ENCODE assay signal across 27 mouse cellular contexts in genomic region chr8:64916793-64917192, GRCm38 (mm10). TPM values are rescaled to one million over a fixed set of nuclear protein-coding genes. Genes with fewer than 3 reads are reported as not detected.
DNase-seq lines count a peak whose midpoint lies in the region; ATAC-seq and TF ChIP-seq lines count a peak whose summit lies in the region.
"Had no signal": no experiment of that assay in that cellular context is flagged by ENCODE, and none has a peak within 500 bp of the region (broad histone marks: within the 10 kb centered on the region; RNA-seq: fewer than 3 reads in every experiment).

No protein-coding gene starts in this region.

- DNase-seq in hindbrain, embryonic 14.5 days (ENCODE audit: low spot score): no peak
- no peak for DNase-seq in hindbrain, embryonic 10.5 days (ENCODE audit: low spot score)
- peak; percentile 10 to 33 for DNase-seq in kidney, postnatal 4 days
- no peak for DNase-seq in kidney, adult 2 months
- DNase-seq in thymus, postnatal 14 days: no peak
- DNase-seq: cerebellum, adult 18-20 months; cerebellum, postnatal 10 days; gastrocnemius, postnatal 25 days; heart, adult 11 months; layer of hippocampus, postnatal 36 days; left cerebral cortex, postnatal 4 days; liver, postnatal 0 days; lung, postnatal 36 days; right cerebral cortex, postnatal 25 days had no signal

- TF ChIP-seq CTCF in kidney, adult 2 months (conservative IDR thresholded peaks at IDR 0.05; ENCODE audit: insufficient read depth, insufficient read length, low read depth, low read length): no peak

- no peak overlapping the region for H3K27ac ChIP-seq in hindbrain, embryonic 14.5 days
- no peak overlapping the region for H3K27ac ChIP-seq in hindbrain, embryonic 10.5 days
- H3K27ac ChIP-seq in kidney, adult 2 months (ENCODE audit: insufficient read depth, low read depth, low read length): no peak overlapping the region
- no peak overlapping the region for H3K27ac ChIP-seq in hindbrain, embryonic 16.5 days (ENCODE audit: low read depth, low read length)
- H3K27ac ChIP-seq in neural tube, embryonic 15.5 days (replicated peaks): no peak overlapping the region
- H3K27ac ChIP-seq: embryonic facial prominence, embryonic 10.5 days; embryonic facial prominence, embryonic 15.5 days; forebrain, embryonic 12.5 days; heart, embryonic 10.5 days; heart, embryonic 15.5 days; liver, embryonic 12.5 days; stomach, embryonic 15.5 days had no signal

- H3K4me2 ChIP-seq in hindbrain, embryonic 14.5 days (replicated peaks): no peak overlapping the region
- no peak overlapping the region for H3K4me2 ChIP-seq in hindbrain, embryonic 16.5 days (ENCODE audit: low read length)
- no peak overlapping the region for H3K4me2 ChIP-seq in neural tube, embryonic 15.5 days
- H3K4me2 ChIP-seq: embryonic facial prominence, embryonic 15.5 days; forebrain, embryonic 12.5 days; heart, embryonic 15.5 days; liver, embryonic 12.5 days; midbrain, embryonic 11.5 days; stomach, embryonic 15.5 days had no signal

- H3K9ac ChIP-seq in hindbrain, embryonic 14.5 days: no peak overlapping the region
- H3K9ac ChIP-seq in hindbrain, embryonic 16.5 days (ENCODE audit: low read depth, low read length): no peak overlapping the region
- no peak overlapping the region for H3K9ac ChIP-seq in neural tube, embryonic 15.5 days (replicated peaks)
- H3K9ac ChIP-seq: embryonic facial prominence, embryonic 15.5 days; forebrain, embryonic 12.5 days; heart, embryonic 15.5 days; liver, embryonic 12.5 days; liver, postnatal 0 days; stomach, embryonic 15.5 days had no signal

- peak; percentile 62; the same call in 1 of the 2 replicates for ATAC-seq in hindbrain, embryonic 14.5 days (ENCODE audit: low FRiP score)
- peak; percentile 34; the same call in 1 of the 2 replicates for ATAC-seq in hindbrain, embryonic 16.5 days
- peak; percentile 80 for ATAC-seq in neural tube, embryonic 15.5 days (ENCODE audit: low FRiP score)
- ATAC-seq: activated CD4-positive, CD25-positive, alpha-beta regulatory T cell, adult 4 months; CD4-positive, CD25-positive, alpha-beta regulatory T cell, adult 4 months; intestine, postnatal 0 days; liver, embryonic 12.5 days; liver, postnatal 0 days had no signal

- 65% methylated on average over 5 of the region's 5 CpGs for WGBS in hindbrain, embryonic 14.5 days
- WGBS in hindbrain, embryonic 10.5 days: 79% methylated on average over 5 of the region's 5 CpGs
- 50% methylated on average over 5 of the region's 5 CpGs for WGBS in kidney, adult 2 months
- 49% methylated on average over 5 of the region's 5 CpGs for WGBS in hindbrain, embryonic 16.5 days
- 62% methylated on average over 5 of the region's 5 CpGs for WGBS in neural tube, embryonic 15.5 days

- no peaks in the 10 kb centered on the region for H3K27me3 ChIP-seq in hindbrain, embryonic 14.5 days (ENCODE audit: control insufficient read depth, insufficient read depth, low read length)
- no peaks in the 10 kb centered on the region for H3K27me3 ChIP-seq in hindbrain, embryonic 10.5 days (ENCODE audit: insufficient read depth, poor library complexity, severe bottlenecking)
- no peaks in the 10 kb centered on the region for H3K27me3 ChIP-seq in kidney, adult 2 months (replicated peaks; ENCODE audit: control insufficient read depth, insufficient read depth, low read length)
- H3K27me3 ChIP-seq in hindbrain, embryonic 16.5 days (replicated peaks; ENCODE audit: control insufficient read depth, insufficient read depth, low read length): no peaks in the 10 kb centered on the region
- H3K27me3 ChIP-seq in neural tube, embryonic 15.5 days (replicated peaks): no peaks in the 10 kb centered on the region
- H3K27me3 ChIP-seq: embryonic facial prominence, embryonic 15.5 days; forebrain, embryonic 12.5 days; heart, embryonic 15.5 days; liver, embryonic 12.5 days; stomach, embryonic 15.5 days had no signal

- no peak for TF ChIP-seq POLR2A in kidney, adult 2 months (IDR thresholded peaks at IDR 0.05; ENCODE audit: low read depth, low read length)

- no peaks in the 10 kb centered on the region for H3K9me3 ChIP-seq in hindbrain, embryonic 14.5 days (ENCODE audit: control insufficient read depth, low read length)
- H3K9me3 ChIP-seq in hindbrain, embryonic 10.5 days: no peaks in the 10 kb centered on the region
- no peaks in the 10 kb centered on the region for H3K9me3 ChIP-seq in hindbrain, embryonic 16.5 days (ENCODE audit: control insufficient read depth, low read length)
- no peaks in the 10 kb centered on the region for H3K9me3 ChIP-seq in neural tube, embryonic 15.5 days (replicated peaks)
- H3K9me3 ChIP-seq: embryonic facial prominence, embryonic 10.5 days; embryonic facial prominence, embryonic 15.5 days; forebrain, embryonic 12.5 days; heart, embryonic 10.5 days; heart, embryonic 15.5 days; liver, embryonic 12.5 days; stomach, embryonic 15.5 days had no signal

- no peak overlapping the region for H3K4me3 ChIP-seq in hindbrain, embryonic 14.5 days (replicated peaks; ENCODE audit: low read length)
- H3K4me3 ChIP-seq in hindbrain, embryonic 10.5 days: no peak overlapping the region
- H3K4me3 ChIP-seq in kidney, adult 2 months (ENCODE audit: insufficient read depth, low read depth, low read length): no peak overlapping the region
- no peak overlapping the region for H3K4me3 ChIP-seq in hindbrain, embryonic 16.5 days (ENCODE audit: low read length)
- H3K4me3 ChIP-seq in neural tube, embryonic 15.5 days (replicated peaks): no peak overlapping the region
- H3K4me3 ChIP-seq: embryonic facial prominence, embryonic 10.5 days; embryonic facial prominence, embryonic 15.5 days; forebrain, embryonic 12.5 days; heart, embryonic 10.5 days; heart, embryonic 15.5 days; liver, embryonic 12.5 days; stomach, embryonic 15.5 days had no signal

- 0 out of 2 replicates have a peak, but pooled peaks cover 2% of the 10 kb centered on the region for H3K4me1 ChIP-seq in hindbrain, embryonic 14.5 days (replicated peaks; ENCODE audit: control insufficient read depth, insufficient read depth, low read length)
- H3K4me1 ChIP-seq in hindbrain, embryonic 10.5 days (replicated peaks): peaks cover 5% of the 10 kb centered on the region
- no peaks in the 10 kb centered on the region for H3K4me1 ChIP-seq in kidney, adult 2 months (ENCODE audit: control insufficient read depth, insufficient read depth, low read length)
- H3K4me1 ChIP-seq in hindbrain, embryonic 16.5 days (ENCODE audit: control insufficient read depth, insufficient read depth, low read depth, low read length): no peaks in the 10 kb centered on the region
- H3K4me1 ChIP-seq in neural tube, embryonic 15.5 days: no peaks in the 10 kb centered on the region
- H3K4me1 ChIP-seq: embryonic facial prominence, embryonic 15.5 days; heart, embryonic 10.5 days; heart, embryonic 15.5 days; liver, embryonic 12.5 days; stomach, embryonic 15.5 days had no signal

- no peaks in the 10 kb centered on the region for H3K36me3 ChIP-seq in hindbrain, embryonic 14.5 days (replicated peaks; ENCODE audit: control insufficient read depth, insufficient read depth)
- H3K36me3 ChIP-seq in hindbrain, embryonic 10.5 days: no peaks in the 10 kb centered on the region
- no peaks in the 10 kb centered on the region for H3K36me3 ChIP-seq in kidney, adult 2 months (ENCODE audit: control insufficient read depth, insufficient read depth, low read length)
- H3K36me3 ChIP-seq in hindbrain, embryonic 16.5 days (ENCODE audit: control insufficient read depth, insufficient read depth, low read length): no peaks in the 10 kb centered on the region
- no peaks in the 10 kb centered on the region for H3K36me3 ChIP-seq in neural tube, embryonic 15.5 days
- H3K36me3 ChIP-seq: embryonic facial prominence, embryonic 10.5 days; embryonic facial prominence, embryonic 15.5 days; forebrain, embryonic 12.5 days; heart, embryonic 10.5 days; heart, embryonic 15.5 days; liver, embryonic 12.5 days; stomach, embryonic 15.5 days had no signal

RNA-seq across cellular contexts. Expression of gene Tmem192, which starts 30.2 kb away (rescaled TPM):
- 31.4 and 34.1 TPM in 2 replicates for polyA plus RNA-seq in hindbrain, embryonic 14.5 days (2014; fragmentation: Nextera tagmentation; extraction: Ambion mirVana)
- 20.8 and 22.1 TPM in 2 replicates for polyA plus RNA-seq in hindbrain, embryonic 10.5 days (2016; fragmentation: Nextera tagmentation; extraction: Ambion mirVana)
- polyA plus RNA-seq in kidney, adult 2 months (2012; rRNA removed): 82.6 and 83.5 TPM in 2 replicates
- polyA plus RNA-seq in hindbrain, embryonic 16.5 days (2015; fragmentation: Nextera tagmentation; extraction: Ambion mirVana): 34.9 and 39.8 TPM in 2 replicates
- polyA plus RNA-seq in neural tube, embryonic 15.5 days (2015; fragmentation: Nextera tagmentation; extraction: Ambion mirVana): 36.4 and 37.9 TPM in 2 replicates

Comparison
In these comparisons a context has a peak if more than half of its experiments do, and no peak if none do; other contexts are left out.
1. DNase-seq: peak in kidney, postnatal 4 days (2 of 2); none in hindbrain, embryonic 14.5 days (single experiment), hindbrain, embryonic 10.5 days (single experiment), kidney, adult 2 months (single experiment) and thymus, postnatal 14 days (single experiment).
2. Peak in every context shown above with its lines, with median percentiles within 50 percentile points of each other: ATAC-seq.